Mouse (Mus musculus) CH12.LX (cell line): ENCODE data around the gene Gm5737. TPM values are rescaled to one million over a fixed set of nuclear protein-coding genes. Genes with fewer than 3 reads are reported as not detected.

Source experiments
- DNase-seq: peaks from one replicate; pipeline ENCODE4 v3.0.0-alpha.2; 2013; ENCODE audit errors: extremely low read depth
- H3K27ac ChIP-seq: 2 replicates; pipeline ENCODE4 v1.5.1; 2012; ENCODE audit warnings: low read depth, mild to moderate bottlenecking, control low read depth, moderate library complexity; ENCODE audit not compliant: insufficient read depth
- H3K27me3 ChIP-seq: replicated peaks from 2 replicates; pipeline ENCODE3; 2012; ENCODE audit warnings: inconsistent platforms
- H3K36me3 ChIP-seq, 2 experiments: replicated peaks in 1 of 2; 2 replicates each; pipeline versions ENCODE3 to v1.6.1; 2012; ENCODE audit warnings: inconsistent platforms in 1 of 2, low read length in 1 of 2, mild to moderate bottlenecking in 1 of 2, mixed read lengths in 1 of 2, moderate library complexity in 1 of 2; ENCODE audit not compliant: control insufficient read depth in 1 of 2, insufficient read depth in 1 of 2
- H3K4me1 ChIP-seq, 2 experiments: 2 replicates each; pipeline ENCODE4 v1.6.1; 2012; ENCODE audit warnings: inconsistent platforms in 1 of 2, moderate library complexity in 1 of 2; ENCODE audit not compliant: insufficient read depth in 2 of 2, control insufficient read depth in 1 of 2
- H3K4me2 ChIP-seq: 2 replicates; pipeline ENCODE4 v1.6.1; 2012; ENCODE audit warnings: low read depth, mild to moderate bottlenecking, control low read depth; ENCODE audit not compliant: poor library complexity, insufficient read depth, severe bottlenecking
- H3K4me3 ChIP-seq, 3 experiments: fragments of 150-350 bp in 1 of 3; sonication (generic) in 1 of 3; replicated peaks in 1 of 3; 2 replicates each; pipeline versions ENCODE3 to v1.5.1; 2011 to 2012; ENCODE audit warnings: low read depth in 2 of 3, low read length in 2 of 3, mild to moderate bottlenecking in 2 of 3, moderate library complexity in 2 of 3, control low read depth in 1 of 3, improper control_type of control experiment in 1 of 3, inconsistent platforms in 1 of 3, mixed read lengths in 1 of 3; ENCODE audit not compliant: poor library complexity in 1 of 3
- H3K79me2 ChIP-seq: replicated peaks from 2 replicates; pipeline ENCODE4 v1.6.1; 2012; ENCODE audit warnings: mild to moderate bottlenecking, moderate library complexity; ENCODE audit not compliant: control insufficient read depth, poor library complexity, insufficient read depth, severe bottlenecking; ENCODE audit errors: extremely low read depth
- H3K9ac ChIP-seq: 2 replicates; pipeline ENCODE4 v1.6.1; 2012; ENCODE audit warnings: low read depth, mild to moderate bottlenecking, control low read depth, moderate library complexity; ENCODE audit not compliant: insufficient read depth
- H3K9me3 ChIP-seq: replicated peaks from 2 replicates; pipeline ENCODE3; 2012; ENCODE audit warnings: low read length, inconsistent platforms, mixed read lengths
- BHLHE40 ChIP-seq: IDR thresholded peaks from 2 replicates; pipeline ENCODE4 v1.6.1; 2011; ENCODE audit warnings: mild to moderate bottlenecking, low read depth, low read length, improper control_type of control experiment
- CHD2 ChIP-seq: IDR thresholded peaks from 2 replicates; pipeline ENCODE4 v1.6.1; 2011; ENCODE audit warnings: low read length, improper control_type of control experiment
- ELF1 ChIP-seq: IDR thresholded peaks from 2 replicates; pipeline ENCODE4 v1.6.1; 2014; ENCODE audit warnings: low read depth, mild to moderate bottlenecking, inconsistent platforms, low read length, improper control_type of control experiment
- EP300 ChIP-seq: IDR thresholded peaks from 2 replicates; pipeline ENCODE4 v1.6.1; 2011; ENCODE audit warnings: low read length, improper control_type of control experiment
- ETS1 ChIP-seq: conservative IDR thresholded peaks from 2 replicates; pipeline ENCODE4 v1.6.1; 2012; ENCODE audit warnings: low read depth, mild to moderate bottlenecking, inconsistent platforms, low read length, improper control_type of control experiment, moderate library complexity
- GABPA ChIP-seq: IDR thresholded peaks from 2 replicates; pipeline ENCODE4 v1.6.1; 2012; ENCODE audit warnings: low read depth, low read length, improper control_type of control experiment, inconsistent platforms; ENCODE audit not compliant: insufficient replicate concordance
- HCFC1 ChIP-seq: IDR thresholded peaks from 2 replicates; pipeline ENCODE4 v1.6.1; 2012; ENCODE audit warnings: low read depth, mild to moderate bottlenecking, inconsistent platforms, low read length, improper control_type of control experiment
- IRF4 ChIP-seq: IDR thresholded peaks from 2 replicates; pipeline ENCODE4 v1.6.1; 2014; ENCODE audit warnings: low read depth, mild to moderate bottlenecking, inconsistent platforms, low read length, improper control_type of control experiment
- KAT2A ChIP-seq: IDR thresholded peaks from 2 replicates; pipeline ENCODE4 v1.6.1; 2012; ENCODE audit warnings: low read length, improper control_type of control experiment, inconsistent platforms; ENCODE audit not compliant: insufficient replicate concordance
- MAFK ChIP-seq: IDR thresholded peaks from 2 replicates; pipeline ENCODE4 v1.6.1; 2011; ENCODE audit warnings: low read length, improper control_type of control experiment; ENCODE audit not compliant: insufficient replicate concordance
- MAZ ChIP-seq: IDR thresholded peaks from 2 replicates; pipeline ENCODE4 v1.6.1; 2012; ENCODE audit warnings: low read depth, mild to moderate bottlenecking, inconsistent platforms, low read length, improper control_type of control experiment, moderate library complexity
- MEF2A ChIP-seq: IDR thresholded peaks from 2 replicates; pipeline ENCODE4 v1.6.1; 2014; ENCODE audit warnings: low read depth, mild to moderate bottlenecking, inconsistent platforms, low read length, improper control_type of control experiment, borderline replicate concordance
- MXI1 ChIP-seq: IDR thresholded peaks from 2 replicates; pipeline ENCODE4 v1.6.1; 2011; ENCODE audit warnings: mild to moderate bottlenecking, low read depth, low read length, improper control_type of control experiment
- POLR2AphosphoS2 ChIP-seq: IDR thresholded peaks from 2 replicates; pipeline ENCODE4 v1.6.1; 2011; ENCODE audit warnings: low read depth, low read length, improper control_type of control experiment
- RAD21 ChIP-seq: IDR thresholded peaks from 2 replicates; pipeline ENCODE4 v1.6.1; 2011; ENCODE audit warnings: low read depth, mild to moderate bottlenecking, low read length, improper control_type of control experiment, moderate library complexity
- TCF12 ChIP-seq: IDR thresholded peaks from 2 replicates; pipeline ENCODE4 v1.6.1; 2014; ENCODE audit warnings: low read depth, mild to moderate bottlenecking, inconsistent platforms, low read length, improper control_type of control experiment
- UBTF ChIP-seq: IDR thresholded peaks from 2 replicates; pipeline ENCODE4 v1.6.1; 2012; ENCODE audit warnings: low read depth, mild to moderate bottlenecking, inconsistent platforms, low read length, improper control_type of control experiment, moderate library complexity
- USF2 ChIP-seq: conservative IDR thresholded peaks from 2 replicates; pipeline ENCODE4 v1.6.1; 2011; ENCODE audit warnings: low read depth, low read length, improper control_type of control experiment
- ZC3H11A ChIP-seq: IDR thresholded peaks from 2 replicates; pipeline ENCODE4 v1.6.1; 2012; ENCODE audit warnings: low read depth, mild to moderate bottlenecking, inconsistent platforms, low read length, improper control_type of control experiment
- ZNF384 ChIP-seq: IDR thresholded peaks from 2 replicates; pipeline ENCODE4 v1.6.1; 2012; ENCODE audit warnings: low read depth, low read length, improper control_type of control experiment, inconsistent platforms
- dilution Hi-C: fragments of 300-500 bp; cut with MboI; formaldehyde crosslinking; loops from 2 replicates; pipeline ENCODE4 v1.14.3; 2020; ENCODE audit warnings: low sequenced_read_pairs; ENCODE audit not compliant: extremely low pct_unique_long_range_greater_than_20kb, extremely low pct_ligation_motif_present
- in situ Hi-C: fragments of 300-500 bp; cut with MboI; formaldehyde crosslinking; loops from 3 replicates; pipeline ENCODE4 v1.14.3; 2019; ENCODE audit warnings: low sequenced_read_pairs, low pct_ligation_motif_present, low pct_unique_long_range_greater_than_20kb, mixed read lengths
- polyA plus RNA-seq: library from polyadenylated mRNA; unstranded; fragments of >175 nt; gene quantifications from 2 replicates; pipeline ENCODE4 v1.2.1, GENCODE M21; 2012; ENCODE audit warnings: low read depth; ENCODE audit not compliant: insufficient read length
- total RNA-seq, 2 experiments: library from RNA; depleted of rRNA; stranded (reverse); fragments of 300-350 nt in 1 of 2; fragments of >200 nt in 1 of 2; gene quantifications; 2 replicates each; pipeline ENCODE4 v1.2.3; 2012 to 2014

The Gm5737 gene
- total and polyA plus RNA-seq, 3 experiments = not detected

GRCm38 (mm10) chr7:120865100-120865499, 52.9 kb downstream of the Gm5737 start:
- Histone ChIP-seq H3K36me3 (peaks cover 0 to 2% of the 10 kb centered on the region in 2 experiments), H3K9me3 (no peaks in the 10 kb centered on the region), H3K79me2 (no peaks in the 10 kb centered on the region), H3K9ac (no peak overlapping the region)
- in situ Hi-C loops = no loop called here
- TF ChIP-seq MAZ = no peak
- peak; percentile 59 for TF ChIP-seq ETS1
- TF ChIP-seq MXI1 = no peak
- peak; percentile 80 for TF ChIP-seq BHLHE40
- TF ChIP-seq EP300 = peak; percentile 41; the same call in 1 of the 2 replicates
- TF ChIP-seq, all 38 proteins: peak for 3
- Histone ChIP-seq H3K27ac (no peak overlapping the region), H3K4me3 (no peak overlapping the region), H3K4me2 (peak overlapping the region; percentile 11; the same call in 1 of the 2 replicates), H3K27me3 (no peaks in the 10 kb centered on the region), H3K4me1 (peaks cover 7 to 77% of the 10 kb centered on the region in 2 experiments; a peak in 3 of 4 replicates)
- dilution Hi-C loops = no loop called here
- DNase-seq = peak; percentile 71

GRCm38 (mm10) chr7:120865832-120866231, 53.7 kb downstream of the Gm5737 start:
- no peak overlapping the region for H3K9ac ChIP-seq
- TF ChIP-seq ZNF384 (no peak), CHD2 (no peak), RAD21 (no peak), USF2 (no peak), ELF1 (no peak), TCF12 (no peak), MEF2A (no peak), ZC3H11A (no peak), UBTF (no peak), IRF4 (no peak), KAT2A (no peak), HCFC1 (no peak), MAFK (no peak), BHLHE40 (no peak), POLR2AphosphoS2 (no peak), GABPA (no peak)
- peaks cover 7 to 75% of the 10 kb centered on the region in 2 experiments; a peak in 3 of 4 replicates for H3K4me1 ChIP-seq
- H3K4me3 ChIP-seq = no peak overlapping the region
- in situ Hi-C loops (no loop called here), dilution Hi-C loops (no loop called here)
- no peaks in the 10 kb centered on the region for H3K9me3 ChIP-seq
- DNase-seq = no peak
- H3K27ac ChIP-seq = no peak overlapping the region
- H3K79me2 ChIP-seq = no peaks in the 10 kb centered on the region
- H3K36me3 ChIP-seq = peaks cover 0 to 2% of the 10 kb centered on the region in 2 experiments
- no peak overlapping the region for H3K4me2 ChIP-seq
- no peaks in the 10 kb centered on the region for H3K27me3 ChIP-seq
